Mouse (Mus musculus): ENCODE data around the gene G3bp1. TPM values are rescaled to one million over a fixed set of nuclear protein-coding genes. Genes with fewer than 3 reads are reported as not detected.

G3bp1 gene
- polyA plus RNA-seq (2015; fragmentation: Nextera tagmentation; extraction: Ambion mirVana), result 43.1 and 64.8 TPM in 2 replicates

GRCm38 (mm10) chr11:55469048-55469843 is at the start of gene G3bp1:
Gene G3bp1 (plus strand): TSS chr11:55469685.

DNA sequence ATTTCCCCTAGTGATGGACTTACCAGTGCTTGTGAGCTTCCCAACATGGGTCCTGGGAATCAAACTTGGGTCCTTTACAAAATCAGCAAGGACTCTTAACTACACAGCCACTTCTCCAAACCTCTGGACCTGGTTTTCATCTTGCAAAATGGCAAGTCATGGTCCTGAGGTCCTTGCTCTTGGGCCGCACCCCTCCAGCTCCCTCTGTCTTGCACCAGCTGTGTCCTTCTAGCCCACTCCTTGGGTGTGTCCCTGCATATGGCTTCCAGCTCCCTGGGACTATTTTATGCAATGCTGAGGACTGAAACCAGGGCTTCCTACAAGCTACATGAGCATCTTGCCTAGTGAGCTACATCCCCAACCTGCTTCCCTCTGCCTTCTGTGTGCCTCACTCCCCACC is 46.5 kb upstream of the G3bp1 start, which contains the start of gene Sparc:
Gene Sparc, minus strand, starts transcription at position 206 of the 400 bp plus-strand sequence.

GRCm38 (mm10) chr11:55461019-55461645 is 8.4 kb upstream of the G3bp1 start, which contains the start of gene Atox1:
Gene Atox1 (minus strand): TSS chr11:55461239.

Small RNAs within 50 kb of the gene (microRNA-seq; reads per million reads assigned to microRNA genes)
- gene Mir7652 (ENCODE audit: borderline replicate concordance, insufficient number of aligned reads), result not detected

Other genes starting within 250 kb of the G3bp1 start
- not detected in 2 replicates for gene Fat2, start 133.1 kb upstream of the G3bp1 start, polyA plus RNA-seq (2015; fragmentation: Nextera tagmentation; extraction: Ambion mirVana)
- 3,011 and 4,819 TPM in 2 replicates for gene Sparc, start 46.5 kb upstream of the G3bp1 start, polyA plus RNA-seq (2015; fragmentation: Nextera tagmentation; extraction: Ambion mirVana)
- gene Atox1, start 8.4 kb upstream of the G3bp1 start, polyA plus RNA-seq (2015; fragmentation: Nextera tagmentation; extraction: Ambion mirVana), result 650 and 835 TPM in 2 replicates
- not detected in 2 replicates for gene Glra1, start 138.5 kb downstream of the G3bp1 start, polyA plus RNA-seq (2015; fragmentation: Nextera tagmentation; extraction: Ambion mirVana)